Mouse (Mus musculus) megakaryocyte-erythroid progenitor cell, adult 5 weeks (primary cell): Measurements from ENCODE around the gene Zfp433. TPM values are rescaled to one million over a fixed set of nuclear protein-coding genes. Genes with fewer than 3 reads are reported as not detected.

Source experiments
- polyA plus RNA-seq: library from polyadenylated mRNA; stranded (reverse); fragments of >175 nt; gene quantifications from 2 replicates; pipeline ENCODE4 v1.2.3, GENCODE M21; 2012

The Zfp433 gene
- polyA plus RNA-seq: 0.27 TPM in 1 of 2 replicates, not detected in the other

GRCm38 (mm10) chr10:81704531-81705301 lies at the start of gene Zfp433:
Gene Zfp433, plus strand, starts transcription at chr10:81704825.

GRCm38 (mm10) chr10:81770506-81771403 lies 66.1 kb downstream of the Zfp433 start, which contains the start of gene Gm3055:
Gene Gm3055, minus strand, starts transcription at chr10:81771161.

Other genes starting within 250 kb of the Zfp433 start
- 223 and 238 TPM in 2 replicates for gene Nfic, start 249.2 kb upstream of the Zfp433 start, polyA plus RNA-seq
- 0.11 and 0.35 TPM in 2 replicates for gene Celf5, start 222.1 kb upstream of the Zfp433 start, polyA plus RNA-seq
- 293 and 377 TPM in 2 replicates for gene Ncln, start 208.4 kb upstream of the Zfp433 start, polyA plus RNA-seq
- 29.4 and 31.3 TPM in 2 replicates for gene S1pr4, start 204.7 kb upstream of the Zfp433 start, polyA plus RNA-seq
- 62.5 and 63.6 TPM in 2 replicates for gene Gna15, start 180.6 kb upstream of the Zfp433 start, polyA plus RNA-seq
- 12.9 and 13.1 TPM in 2 replicates for gene Gna11, start 159.6 kb upstream of the Zfp433 start, polyA plus RNA-seq
- gene Aes, start 145.3 kb upstream of the Zfp433 start, polyA plus RNA-seq: 1,582 and 1,630 TPM in 2 replicates
- 19.6 and 35.0 TPM in 2 replicates for gene Tle2, start 130.3 kb upstream of the Zfp433 start, polyA plus RNA-seq
- 28.2 and 41.6 TPM in 2 replicates for gene Tle6, start 103.8 kb upstream of the Zfp433 start, polyA plus RNA-seq
- gene BC025920, start 98.6 kb upstream of the Zfp433 start, polyA plus RNA-seq: 0.09 and 0.15 TPM in 2 replicates
- 75.3 and 78.0 TPM in 2 replicates for gene Sirt6, start 77.0 kb upstream of the Zfp433 start, polyA plus RNA-seq
- gene Ankrd24, start 76.3 kb upstream of the Zfp433 start, polyA plus RNA-seq: 5.9 and 7.5 TPM in 2 replicates
- 0.09 and 0.13 TPM in 2 replicates for gene Gm10778, start 55.8 kb upstream of the Zfp433 start, polyA plus RNA-seq
- gene Gm3055, start 66.3 kb downstream of the Zfp433 start, polyA plus RNA-seq: 0.04 TPM in 1 of 2 replicates, not detected in the other
- not detected in 2 replicates for gene Gm4767, start 107.4 kb downstream of the Zfp433 start, polyA plus RNA-seq
- 0.04 and 0.21 TPM in 2 replicates for gene Gm32687, start 159.1 kb downstream of the Zfp433 start, polyA plus RNA-seq
- gene Zfp781, start 225.7 kb downstream of the Zfp433 start, polyA plus RNA-seq: 0.04 TPM in 1 of 2 replicates, not detected in the other